Mouse (Mus musculus): ENCODE data around the gene Anxa7. TPM values are rescaled to one million over a fixed set of nuclear protein-coding genes. Genes with fewer than 3 reads are reported as not detected.

Anxa7 gene
- polyA plus RNA-seq, 1 experiment from 2014 or later = 18.0 TPM

DNA sequence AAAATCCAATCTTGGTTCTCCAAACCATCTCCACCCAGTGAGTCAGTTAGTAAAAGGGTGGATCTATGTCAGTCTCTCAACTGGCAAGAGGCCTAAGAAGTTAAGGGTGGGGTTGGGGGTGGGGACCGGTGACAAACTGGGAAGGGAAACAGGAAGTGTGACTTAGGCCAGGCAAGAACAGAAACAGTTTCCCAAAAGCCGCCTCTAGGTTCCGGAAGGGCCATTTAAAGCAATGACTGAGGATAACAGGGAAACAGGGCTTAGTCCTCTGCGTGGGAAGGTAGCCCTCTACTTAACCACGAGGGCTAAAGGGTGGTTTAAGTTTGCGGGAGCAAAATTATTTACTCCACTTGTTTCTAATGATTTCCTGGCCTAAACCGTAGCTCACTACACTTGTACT, 1.1 kb downstream of the Anxa7 start:
- Histone ChIP-seq H3K9me3 (replicated peaks) (no peaks in the 10 kb centered on the region), H3K27ac (replicated peaks) (no peak overlapping the region), H3K9ac (replicated peaks) (peak overlapping the region; percentile 48), H3K4me2 (peak overlapping the region; percentile 90), H3K4me1 (peaks cover 9% of the 10 kb centered on the region), H3K27me3 (replicated peaks) (no peaks in the 10 kb centered on the region), H3K4me3 (replicated peaks) (peak overlapping the region; percentile 61), H3K36me3 (peaks cover 2% of the 10 kb centered on the region; the same call in 1 of the 2 replicates)
- WGBS = 22% methylated on average over 7 of the region's 7 CpGs
- 0 out of 2 replicates have a peak, but pooled peaks have one; percentile 6 for ATAC-seq (ENCODE audit: low FRiP score)

- no peak overlapping the region for H3K9ac ChIP-seq (replicated peaks)
- no peaks in the 10 kb centered on the region for H3K27me3 ChIP-seq (replicated peaks)
- 54% methylated on average over 3 of the region's 3 CpGs for WGBS
- peak overlapping the region; percentile 90 for H3K4me2 ChIP-seq
- ATAC-seq (ENCODE audit: low FRiP score) = no peak
- H3K36me3 ChIP-seq = no peaks in the 10 kb centered on the region
- H3K4me3 ChIP-seq (replicated peaks) = peak overlapping the region; percentile 61; the same call in 1 of the 2 replicates
- H3K9me3 ChIP-seq (replicated peaks) = no peaks in the 10 kb centered on the region
- peaks cover 9% of the 10 kb centered on the region for H3K4me1 ChIP-seq
- no peak overlapping the region for H3K27ac ChIP-seq (replicated peaks)
These were observed 1.5 kb downstream of the Anxa7 start for GRCm38 (mm10) chr14:20478385-20478784.

GRCm38 (mm10) chr14:20477261-20478025, 2.5 kb downstream of the Anxa7 start:
- H3K4me1 ChIP-seq = peaks cover 9% of the 10 kb centered on the region
- H3K27ac ChIP-seq (replicated peaks) = no peak overlapping the region
- no peaks in the 10 kb centered on the region for H3K36me3 ChIP-seq
- H3K4me2 ChIP-seq = no peak overlapping the region
- H3K27me3 ChIP-seq (replicated peaks) = no peaks in the 10 kb centered on the region
- ATAC-seq (ENCODE audit: low FRiP score) = no peak
- no peak overlapping the region for H3K9ac ChIP-seq (replicated peaks)
- no peak overlapping the region for H3K4me3 ChIP-seq (replicated peaks)
- WGBS = 59% methylated on average over 4 of the region's 4 CpGs
- H3K9me3 ChIP-seq (replicated peaks) = no peaks in the 10 kb centered on the region

GRCm38 (mm10) chr14:20460216-20460615, 19.7 kb downstream of the Anxa7 start:
- H3K27me3 ChIP-seq (replicated peaks) = no peaks in the 10 kb centered on the region
- H3K9ac ChIP-seq (replicated peaks) = no peak overlapping the region
- H3K9me3 ChIP-seq (replicated peaks) = no peaks in the 10 kb centered on the region
- ATAC-seq (ENCODE audit: low FRiP score) = no peak
- no peak overlapping the region for H3K27ac ChIP-seq (replicated peaks)
- no peak overlapping the region for H3K4me3 ChIP-seq (replicated peaks)
- H3K4me1 ChIP-seq = no peaks in the 10 kb centered on the region
- 82% methylated on average over 14 of the region's 14 CpGs for WGBS
- no peak overlapping the region for H3K4me2 ChIP-seq
- peaks cover 50% of the 10 kb centered on the region for H3K36me3 ChIP-seq

DNA sequence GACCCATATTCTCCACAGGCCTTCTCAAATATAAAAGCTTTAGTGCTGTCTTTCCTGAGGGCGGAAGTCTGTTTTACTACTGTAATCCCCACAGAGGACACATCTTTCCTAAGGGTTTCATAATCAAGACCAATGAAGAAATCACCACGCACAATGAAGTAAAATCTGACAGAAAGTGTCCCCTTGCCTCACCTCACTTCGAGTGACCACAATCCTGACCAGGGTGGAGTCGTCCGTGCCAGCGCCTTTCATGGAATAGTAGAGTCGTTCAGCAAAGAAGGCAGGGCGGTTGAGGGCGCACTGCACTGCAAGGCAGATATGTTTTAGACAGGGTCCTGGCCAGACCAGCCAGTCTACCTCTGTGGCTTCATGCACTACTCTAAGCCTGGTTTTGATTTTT, 21.6 kb downstream of the Anxa7 start:
- H3K4me2 ChIP-seq = no peak overlapping the region
- H3K4me3 ChIP-seq (replicated peaks) = no peak overlapping the region
- no peaks in the 10 kb centered on the region for H3K9me3 ChIP-seq (replicated peaks)
- no peaks in the 10 kb centered on the region for H3K4me1 ChIP-seq
- peaks cover 38% of the 10 kb centered on the region for H3K36me3 ChIP-seq
- no peak overlapping the region for H3K27ac ChIP-seq (replicated peaks)
- WGBS = 93% methylated on average over 9 of the region's 9 CpGs
- H3K27me3 ChIP-seq (replicated peaks) = no peaks in the 10 kb centered on the region
- no peak overlapping the region for H3K9ac ChIP-seq (replicated peaks)
- no peak for ATAC-seq (ENCODE audit: low FRiP score)

DNA sequence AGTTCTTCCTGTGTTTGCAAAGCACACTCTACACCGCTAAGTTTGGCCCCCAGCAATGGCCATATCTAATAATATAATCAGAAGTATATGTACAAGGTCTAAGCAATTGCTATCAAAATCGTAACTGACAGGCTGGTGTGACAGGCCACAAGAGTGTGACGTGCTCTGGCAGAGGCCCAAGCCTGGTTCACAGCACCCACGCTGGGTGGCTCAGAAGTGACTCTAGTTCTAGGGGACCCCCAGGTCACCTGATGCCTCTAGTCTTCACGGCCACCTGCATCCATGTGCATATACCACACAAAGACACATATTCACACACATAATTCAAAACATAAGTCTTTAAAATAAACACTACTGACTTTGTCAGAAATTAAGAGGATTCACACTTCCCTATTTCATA, 27.0 kb downstream of the Anxa7 start:
- WGBS = 97% methylated on average over 5 of the region's 5 CpGs
- Histone ChIP-seq H3K4me3 (replicated peaks) (no peak overlapping the region), H3K4me2 (no peak overlapping the region), H3K9ac (replicated peaks) (no peak overlapping the region), H3K27me3 (replicated peaks) (no peaks in the 10 kb centered on the region), H3K36me3 (0 out of 2 replicates have a peak, but pooled peaks cover 8% of the 10 kb centered on the region), H3K9me3 (replicated peaks) (no peaks in the 10 kb centered on the region), H3K4me1 (peaks cover 9% of the 10 kb centered on the region), H3K27ac (replicated peaks) (no peak overlapping the region)
- ATAC-seq (ENCODE audit: low FRiP score) = no peak

GRCm38 (mm10) chr14:20451765-20452331, 28.1 kb downstream of the Anxa7 start, which contains the start of gene Cfap70:
Cfap70 (minus strand) TSS chr14:20452226.
- peaks cover 9% of the 10 kb centered on the region for H3K4me1 ChIP-seq
- peak within 1 kb of the TSS; percentile 44 for H3K9ac ChIP-seq (replicated peaks)
- 7% methylated on average over 15 of the region's 15 CpGs for WGBS
- H3K4me2 ChIP-seq = peak within 1 kb of the TSS; percentile 83
- no peaks in the 10 kb centered on the region for H3K9me3 ChIP-seq (replicated peaks)
- peak; percentile 90 for ATAC-seq (ENCODE audit: low FRiP score)
- H3K27me3 ChIP-seq (replicated peaks) = no peaks in the 10 kb centered on the region
- peak within 1 kb of the TSS; percentile 43 for H3K4me3 ChIP-seq (replicated peaks)
- 0 out of 2 replicates have a peak, but pooled peaks cover 6% of the 10 kb centered on the region for H3K36me3 ChIP-seq
- H3K27ac ChIP-seq (replicated peaks) = 0 out of 2 replicates have a peak within 1 kb of the TSS, but pooled peaks have one; percentile 23

DNA sequence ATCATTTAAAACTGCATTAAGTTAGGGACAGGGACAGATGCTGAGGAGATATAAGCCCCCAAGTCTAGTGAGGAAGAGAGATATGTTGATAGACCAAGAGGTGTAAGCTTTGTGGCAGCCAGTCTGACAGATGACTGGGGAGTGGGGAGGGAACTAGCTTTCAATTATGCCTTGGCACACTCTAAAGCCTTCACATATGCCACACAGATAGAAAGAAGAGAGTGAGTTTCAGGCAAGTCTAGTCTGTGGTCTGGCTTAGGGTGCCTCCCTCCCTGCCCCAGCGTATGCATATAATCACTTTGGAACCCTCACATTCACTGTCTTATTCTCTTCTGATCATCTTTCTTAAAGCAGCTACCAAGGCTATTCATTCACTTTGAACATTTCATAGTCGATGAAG, 28.6 kb downstream of the Anxa7 start:
- Histone ChIP-seq H3K27me3 (replicated peaks) (no peaks in the 10 kb centered on the region), H3K36me3 (0 out of 2 replicates have a peak, but pooled peaks cover 5% of the 10 kb centered on the region), H3K27ac (replicated peaks) (no peak overlapping the region), H3K4me2 (peak overlapping the region; percentile 83), H3K9me3 (replicated peaks) (no peaks in the 10 kb centered on the region), H3K4me3 (replicated peaks) (peak overlapping the region; percentile 43), H3K9ac (replicated peaks) (peak overlapping the region; percentile 44), H3K4me1 (peaks cover 9% of the 10 kb centered on the region)
- 0 out of 2 replicates have a peak, but pooled peaks have one; percentile 35 for ATAC-seq (ENCODE audit: low FRiP score)
- 19% methylated on average over 2 of the region's 2 CpGs for WGBS

- Histone ChIP-seq H3K4me2 (0 out of 2 replicates have a peak overlapping the region, but pooled peaks have one; percentile 3), H3K4me1 (peaks cover 9% of the 10 kb centered on the region), H3K36me3 (no peaks in the 10 kb centered on the region), H3K9ac (replicated peaks) (no peak overlapping the region), H3K27me3 (replicated peaks) (no peaks in the 10 kb centered on the region), H3K9me3 (replicated peaks) (no peaks in the 10 kb centered on the region), H3K27ac (replicated peaks) (no peak overlapping the region), H3K4me3 (replicated peaks) (no peak overlapping the region)
- 67% methylated on average over 12 of the region's 12 CpGs for WGBS
- no peak for ATAC-seq (ENCODE audit: low FRiP score)
These were observed 32.7 kb downstream of the Anxa7 start for GRCm38 (mm10) chr14:20447209-20447608.

- no peak for ATAC-seq (ENCODE audit: low FRiP score)
- 78% methylated on average over 17 of the region's 17 CpGs for WGBS
- Histone ChIP-seq H3K9me3 (replicated peaks) (no peaks in the 10 kb centered on the region), H3K27ac (replicated peaks) (no peak overlapping the region), H3K4me2 (no peak overlapping the region), H3K36me3 (no peaks in the 10 kb centered on the region), H3K27me3 (replicated peaks) (no peaks in the 10 kb centered on the region), H3K4me1 (no peaks in the 10 kb centered on the region), H3K4me3 (replicated peaks) (no peak overlapping the region), H3K9ac (replicated peaks) (no peak overlapping the region)
These were observed 37.7 kb downstream of the Anxa7 start for GRCm38 (mm10) chr14:20442252-20442651.

DNA sequence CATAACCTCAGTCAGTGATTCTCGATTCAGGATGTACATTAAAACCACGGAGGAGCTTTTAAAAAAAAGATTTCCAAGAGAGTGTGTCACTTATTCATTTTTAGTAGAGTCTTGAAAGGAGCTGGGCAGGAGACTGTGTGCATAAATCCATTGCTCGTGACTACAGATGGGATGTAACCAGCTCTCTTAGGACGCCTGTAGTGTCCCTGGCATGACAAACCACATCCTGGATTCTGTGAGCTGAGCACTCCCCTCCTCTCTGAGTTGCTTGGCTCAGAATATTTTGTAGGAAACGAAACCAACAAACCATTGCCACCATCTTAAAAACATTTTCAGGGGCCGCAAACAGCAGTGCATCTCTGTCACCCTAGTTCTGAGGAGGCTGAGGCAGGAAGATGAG, 43.0 kb downstream of the Anxa7 start:
- no peak overlapping the region for H3K4me3 ChIP-seq (replicated peaks)
- 75% methylated on average over 6 of the region's 6 CpGs for WGBS
- H3K36me3 ChIP-seq = no peaks in the 10 kb centered on the region
- no peak overlapping the region for H3K4me2 ChIP-seq
- ATAC-seq (ENCODE audit: low FRiP score) = no peak
- no peaks in the 10 kb centered on the region for H3K27me3 ChIP-seq (replicated peaks)
- no peaks in the 10 kb centered on the region for H3K4me1 ChIP-seq
- H3K9ac ChIP-seq (replicated peaks) = no peak overlapping the region
- no peak overlapping the region for H3K27ac ChIP-seq (replicated peaks)
- no peaks in the 10 kb centered on the region for H3K9me3 ChIP-seq (replicated peaks)

DNA sequence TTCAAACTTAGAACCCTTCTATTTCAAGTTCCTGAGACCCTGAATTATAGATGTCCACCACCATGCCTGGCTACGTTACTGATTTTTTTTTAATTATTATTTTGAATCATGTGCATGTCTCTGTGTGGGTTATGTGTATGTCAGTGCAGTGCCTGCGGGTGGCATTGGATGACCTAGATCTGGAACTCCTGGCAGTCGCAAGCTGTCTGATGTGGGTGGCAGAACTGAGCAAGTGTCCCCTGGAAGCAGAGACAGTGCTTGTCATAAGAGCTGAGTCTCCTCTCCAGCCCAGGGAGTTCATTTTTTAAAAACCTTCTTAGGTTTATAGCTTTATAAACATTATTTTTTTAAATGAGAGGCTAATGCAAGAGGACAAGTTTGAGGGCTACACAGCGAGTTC, 47.5 kb downstream of the Anxa7 start:
- Histone ChIP-seq H3K27me3 (replicated peaks) (no peaks in the 10 kb centered on the region), H3K9me3 (replicated peaks) (no peaks in the 10 kb centered on the region), H3K27ac (replicated peaks) (no peak overlapping the region), H3K4me1 (no peaks in the 10 kb centered on the region), H3K9ac (replicated peaks) (no peak overlapping the region), H3K4me2 (no peak overlapping the region), H3K4me3 (replicated peaks) (no peak overlapping the region), H3K36me3 (no peaks in the 10 kb centered on the region)
- no peak for ATAC-seq (ENCODE audit: low FRiP score)
- 88% methylated on average over 4 of the region's 4 CpGs for WGBS

Measured in neural tube, embryonic 15.5 days (tissue).